Mouse (Mus musculus) liver, adult 2 months (tissue): Measurements from ENCODE around the gene Tbc1d7. TPM values are rescaled to one million over a fixed set of nuclear protein-coding genes. Genes with fewer than 3 reads are reported as not detected.

Source experiments
- DNase-seq: peaks from one replicate; pipeline ENCODE4 v3.0.0-alpha.2; 2011; ENCODE audit warnings: low read depth, low spot score; ENCODE audit errors: extremely low read depth
- H3K27ac ChIP-seq: fragments of 200-500 bp; replicated peaks from 2 replicates; pipeline ENCODE4 v1.5.1; 2012; ENCODE audit warnings: low read depth, mild to moderate bottlenecking, control low read depth, inconsistent platforms, low read length; ENCODE audit not compliant: insufficient read depth
- H3K27me3 ChIP-seq: fragments of 200-500 bp; 2 replicates; pipeline ENCODE4 v1.6.1; 2012; ENCODE audit warnings: mild to moderate bottlenecking, moderate library complexity, low read length, inconsistent platforms; ENCODE audit not compliant: control insufficient read depth, insufficient read depth
- H3K36me3 ChIP-seq: fragments of 200-500 bp; 2 replicates; pipeline ENCODE4 v1.6.1; 2012; ENCODE audit warnings: low read length, inconsistent platforms; ENCODE audit not compliant: control insufficient read depth, insufficient read depth
- H3K4me1 ChIP-seq: fragments of 200-500 bp; 2 replicates; pipeline ENCODE4 v1.6.1; 2011; ENCODE audit warnings: low read length; ENCODE audit not compliant: control insufficient read depth, insufficient read depth
- H3K4me3 ChIP-seq: fragments of 200-500 bp; 2 replicates; pipeline ENCODE4 v1.5.1; 2011; ENCODE audit warnings: low read depth, mild to moderate bottlenecking, control low read depth, low read length, moderate library complexity; ENCODE audit not compliant: insufficient read depth
- H3K79me2 ChIP-seq: fragments of 200-500 bp; 2 replicates; pipeline ENCODE4 v1.6.1; 2012; ENCODE audit warnings: inconsistent platforms, mild to moderate bottlenecking, low read length, moderate library complexity; ENCODE audit not compliant: control insufficient read depth, insufficient read depth
- H3K9ac ChIP-seq: fragments of 200-500 bp; 2 replicates; pipeline ENCODE4 v1.6.1; 2012; ENCODE audit warnings: low read depth, mild to moderate bottlenecking, control low read depth, inconsistent platforms, low read length
- CTCF ChIP-seq: fragments of 200-500 bp; IDR thresholded peaks from 2 replicates; pipeline ENCODE4 v1.5.1; 2011; ENCODE audit warnings: low read depth, low read length, control low read depth
- POLR2A ChIP-seq: fragments of 200-500 bp; IDR thresholded peaks from 2 replicates; pipeline ENCODE4 v1.6.1; 2011; ENCODE audit warnings: low read length, control low read depth; ENCODE audit not compliant: insufficient read depth; ENCODE audit errors: extremely low read depth
- WGBS: fragments of 180-500 bp; shearing (Covaris S2); methylation state at CpG from one replicate; pipeline ENCODE4 v1.1.7; 2018; 5-methylcytosine and 5-hydroxymethylcytosine counted together
- polyA plus RNA-seq: library from polyadenylated mRNA; depleted of rRNA; stranded (reverse); fragments of >200 nt; gene quantifications from 2 replicates; pipeline ENCODE4 v1.2.3, GENCODE M21; 2012
- total RNA-seq: library from RNA; depleted of rRNA; stranded (reverse); fragments of >200 nt; gene quantifications from 2 replicates; pipeline ENCODE4 v1.2.3, GENCODE M21; 2014

The Tbc1d7 gene
- total and polyA plus RNA-seq, 2 experiments, result 7.2 to 14.9 TPM

GRCm38 (mm10) chr13:43208914-43209439, 37.7 kb upstream of the Tbc1d7 start:
- Histone ChIP-seq H3K4me1 (peaks cover 9% of the 10 kb centered on the region), H3K79me2 (no peaks in the 10 kb centered on the region; the same call in 1 of the 2 replicates), H3K27ac (no peak overlapping the region), H3K36me3 (no peaks in the 10 kb centered on the region), H3K9ac (no peak overlapping the region), H3K27me3 (no peaks in the 10 kb centered on the region), H3K4me3 (no peak overlapping the region)
- no peak for TF ChIP-seq POLR2A
- TF ChIP-seq CTCF, result no peak
- 48% methylated on average over 16 of the region's 16 CpGs for WGBS
- peak; percentile 40 for DNase-seq

GRCm38 (mm10) chr13:43206118-43206683, 34.9 kb upstream of the Tbc1d7 start:
- no peaks in the 10 kb centered on the region for H3K36me3 ChIP-seq
- no peak overlapping the region for H3K27ac ChIP-seq
- DNase-seq, result no peak
- H3K79me2 ChIP-seq, result no peaks in the 10 kb centered on the region
- H3K4me1 ChIP-seq, result peaks cover 6% of the 10 kb centered on the region
- WGBS, result 93% methylated on average over 12 of the region's 12 CpGs
- no peak for TF ChIP-seq POLR2A
- no peak for TF ChIP-seq CTCF
- no peak overlapping the region for H3K9ac ChIP-seq
- no peaks in the 10 kb centered on the region for H3K27me3 ChIP-seq
- no peak overlapping the region for H3K4me3 ChIP-seq

- Histone ChIP-seq H3K27ac (no peak overlapping the region), H3K9ac (no peak overlapping the region), H3K4me1 (no peaks in the 10 kb centered on the region), H3K36me3 (no peaks in the 10 kb centered on the region), H3K27me3 (no peaks in the 10 kb centered on the region), H3K79me2 (no peaks in the 10 kb centered on the region), H3K4me3 (no peak overlapping the region)
- no peak for TF ChIP-seq CTCF
- no peak for TF ChIP-seq POLR2A
- no peak for DNase-seq
- 55% methylated on average over 5 of the region's 5 CpGs for WGBS
Observed at GRCm38 (mm10) chr13:43203641-43204040, 32.3 kb upstream of the Tbc1d7 start.

DNA sequence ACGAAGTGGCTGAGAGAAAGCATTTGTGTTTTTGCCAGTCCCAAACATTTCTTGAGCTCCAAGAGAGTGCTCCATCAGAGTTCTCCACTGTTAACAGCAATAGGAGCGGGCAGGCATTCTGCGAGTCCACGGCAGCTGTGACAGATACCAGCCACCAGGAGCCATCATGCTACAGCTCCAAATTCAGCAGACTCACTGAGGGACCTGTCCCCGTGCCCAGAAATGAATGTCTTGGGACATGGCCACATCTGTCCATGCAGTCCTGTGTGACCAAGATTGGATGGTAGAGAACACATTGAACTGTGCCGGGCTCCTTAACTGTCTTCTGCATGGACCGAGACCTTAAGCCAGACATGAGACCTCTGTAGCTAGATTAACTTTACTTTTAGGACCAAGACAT, 31.9 kb upstream of the Tbc1d7 start:
- no peak overlapping the region for H3K4me3 ChIP-seq
- H3K79me2 ChIP-seq, result no peaks in the 10 kb centered on the region
- H3K36me3 ChIP-seq, result no peaks in the 10 kb centered on the region
- H3K27ac ChIP-seq, result no peak overlapping the region
- H3K9ac ChIP-seq, result no peak overlapping the region
- 85% methylated on average over 7 of the region's 7 CpGs for WGBS
- H3K27me3 ChIP-seq, result no peaks in the 10 kb centered on the region
- DNase-seq, result no peak
- no peaks in the 10 kb centered on the region for H3K4me1 ChIP-seq
- TF ChIP-seq POLR2A (no peak), CTCF (no peak)

GRCm38 (mm10) chr13:43202351-43202750, 31.1 kb upstream of the Tbc1d7 start:
- no peak for TF ChIP-seq CTCF
- TF ChIP-seq POLR2A, result no peak
- WGBS, result 86% methylated on average over 10 of the region's 10 CpGs
- Histone ChIP-seq H3K9ac (no peak overlapping the region), H3K36me3 (no peaks in the 10 kb centered on the region), H3K27ac (no peak overlapping the region), H3K4me3 (no peak overlapping the region), H3K27me3 (no peaks in the 10 kb centered on the region), H3K4me1 (no peaks in the 10 kb centered on the region), H3K79me2 (no peaks in the 10 kb centered on the region)
- DNase-seq, result no peak

DNA sequence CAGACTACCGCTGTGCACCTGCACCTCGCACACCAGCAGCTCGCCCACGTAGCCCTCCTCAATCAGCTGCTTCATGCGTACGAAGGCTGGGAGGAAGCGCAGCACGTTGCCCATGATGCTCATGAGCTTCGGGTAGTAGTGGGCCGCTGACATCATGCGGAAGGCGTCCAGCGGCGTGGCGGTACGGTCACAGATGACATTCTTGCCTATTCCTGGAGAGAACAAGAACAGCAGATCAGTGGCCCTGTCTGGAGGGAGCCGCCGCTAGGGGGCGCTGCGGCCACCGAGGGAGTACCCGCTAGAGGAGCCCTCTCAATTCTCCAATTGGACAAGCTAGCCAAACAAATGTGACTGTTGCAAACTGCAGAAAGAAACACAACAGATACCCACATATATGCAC, 29.7 kb upstream of the Tbc1d7 start:
- Histone ChIP-seq H3K9ac (no peak overlapping the region), H3K79me2 (no peaks in the 10 kb centered on the region), H3K27ac (no peak overlapping the region), H3K4me3 (no peak overlapping the region), H3K27me3 (no peaks in the 10 kb centered on the region), H3K4me1 (no peaks in the 10 kb centered on the region), H3K36me3 (no peaks in the 10 kb centered on the region)
- TF ChIP-seq POLR2A (no peak), CTCF (peak; percentile 77)
- WGBS, result 52% methylated on average over 22 of the region's 22 CpGs
- no peak for DNase-seq
